8 mouse cellular contexts compared by ENCODE assay signal in the genomic region with DNA sequence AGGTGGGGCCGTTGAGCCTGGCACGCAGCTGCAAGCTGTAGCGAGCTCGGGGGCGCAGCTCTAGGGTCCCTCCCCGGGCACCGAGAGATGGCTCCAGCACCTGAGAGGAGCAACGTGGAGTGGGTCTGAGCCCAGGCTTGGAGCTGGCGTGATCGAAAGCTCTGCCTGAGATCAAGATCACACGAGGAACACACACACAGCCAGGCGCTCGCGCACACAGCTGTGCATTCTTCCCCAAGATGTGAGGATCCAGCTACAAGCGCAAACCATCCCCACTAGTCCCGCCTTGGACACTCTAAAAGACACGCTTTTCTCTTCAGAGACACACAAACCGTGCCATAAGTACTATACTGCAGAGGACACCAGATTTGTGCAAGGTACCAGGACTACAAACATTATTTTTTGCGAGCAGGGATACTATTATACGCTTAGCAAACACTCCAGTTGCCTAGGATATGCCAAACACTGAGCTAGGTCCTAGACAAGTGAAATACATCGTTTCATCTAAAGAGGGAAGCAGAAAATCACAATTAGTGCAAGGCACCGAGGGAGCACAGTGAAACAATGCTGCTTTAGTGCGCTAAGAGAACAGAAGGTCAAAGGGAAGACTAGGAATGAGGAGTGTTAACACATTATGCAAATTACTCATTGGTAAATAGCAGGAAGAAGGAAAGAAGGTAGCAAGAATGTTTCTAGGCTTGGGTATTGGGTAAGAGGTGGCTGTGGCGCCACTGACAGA. TPM values are rescaled to one million over a fixed set of nuclear protein-coding genes. Genes with fewer than 3 reads are reported as not detected.
DNase-seq lines count a peak whose midpoint lies in the region; ATAC-seq and TF ChIP-seq lines count a peak whose summit lies in the region.

No protein-coding gene starts in this region.

- H3K36me3 ChIP-seq in heart, embryonic 16.5 days (ENCODE audit: control insufficient read depth, insufficient read depth): no peaks in the 10 kb centered on the region
- no peaks in the 10 kb centered on the region for H3K36me3 ChIP-seq in intestine, embryonic 16.5 days (ENCODE audit: control insufficient read depth, insufficient read depth, low read length)
- H3K36me3 ChIP-seq in myocyte (ENCODE audit: control insufficient read depth, insufficient read depth): no peaks in the 10 kb centered on the region

- 33% methylated on average over 24 of the region's 24 CpGs for WGBS in heart, embryonic 16.5 days
- 25% methylated on average over 24 of the region's 24 CpGs for WGBS in intestine, embryonic 16.5 days

- no peaks in the 10 kb centered on the region for H3K9me3 ChIP-seq in heart, embryonic 16.5 days (replicated peaks; ENCODE audit: control insufficient read depth, low read length)
- H3K9me3 ChIP-seq in intestine, embryonic 16.5 days (ENCODE audit: control insufficient read depth, low read length): no peaks in the 10 kb centered on the region

- peaks cover 6% of the 10 kb centered on the region for H3K4me1 ChIP-seq in heart, embryonic 16.5 days (ENCODE audit: control insufficient read depth, insufficient read depth, low read length)
- H3K4me1 ChIP-seq in intestine, embryonic 16.5 days (ENCODE audit: control insufficient read depth, insufficient read depth, low read length): peaks cover 10% of the 10 kb centered on the region; the same call in 1 of the 2 replicates

- TF ChIP-seq POLR2A in myocyte (IDR thresholded peaks at IDR 0.05; ENCODE audit: insufficient read length, low read depth): no peak

- no peak overlapping the region for H3K27ac ChIP-seq in heart, embryonic 16.5 days (ENCODE audit: low read length)
- H3K27ac ChIP-seq in intestine, embryonic 16.5 days (ENCODE audit: low read length): no peak overlapping the region

- H3K4me3 ChIP-seq in heart, embryonic 16.5 days (ENCODE audit: low read length): peak overlapping the region; percentile 31
- peak overlapping the region; percentile 48 for H3K4me3 ChIP-seq in intestine, embryonic 16.5 days (ENCODE audit: low read length)
- no peak overlapping the region for H3K4me3 ChIP-seq in myocyte

- no peak for ATAC-seq in heart, embryonic 16.5 days (replicated peaks; ENCODE audit: extremely low read depth, insufficient read depth, low FRiP score)
- ATAC-seq in intestine, embryonic 16.5 days: peak; percentile 54

- DNase-seq in heart, adult 18-20 months: no peak
- DNase-seq in embryo, embryonic 11 days: peak; percentile 34
- DNase-seq in cerebellum, adult 9-11 months: no peak
- no peak for DNase-seq in adrenal gland, adult (ENCODE audit: inconsistent age in 2 of 2, low spot score in 1 of 2)
- DNase-seq in adrenal gland, postnatal 4 days (ENCODE audit: low spot score in 2 of 2): no peak

- H3ac ChIP-seq in myocyte (ENCODE audit: control insufficient read depth, insufficient read length): no peak overlapping the region

- H3K4me2 ChIP-seq in heart, embryonic 16.5 days (ENCODE audit: low read depth, low read length): peak overlapping the region; percentile 60
- peak overlapping the region; percentile 80 for H3K4me2 ChIP-seq in intestine, embryonic 16.5 days (ENCODE audit: low read depth, low read length)
- H3K4me2 ChIP-seq in myocyte (ENCODE audit: low read depth): peak overlapping the region; percentile 50

- peak overlapping the region; percentile 26 for H3K9ac ChIP-seq in heart, embryonic 16.5 days (ENCODE audit: low read length)
- peak overlapping the region; percentile 66 for H3K9ac ChIP-seq in intestine, embryonic 16.5 days (ENCODE audit: low read depth, low read length)

- no peaks in the 10 kb centered on the region for H3K79me2 ChIP-seq in myocyte (ENCODE audit: control insufficient read depth, insufficient read depth)

- no peaks in the 10 kb centered on the region for H3K27me3 ChIP-seq in heart, embryonic 16.5 days (ENCODE audit: control insufficient read depth, insufficient read depth, low read length)
- no peaks in the 10 kb centered on the region for H3K27me3 ChIP-seq in intestine, embryonic 16.5 days (replicated peaks; ENCODE audit: control insufficient read depth, insufficient read depth, low read length)
- peaks cover 29% of the 10 kb centered on the region for H3K27me3 ChIP-seq in myocyte (ENCODE audit: control insufficient read depth, insufficient read depth, insufficient read length)

TF ChIP-seq in myocyte, 11 proteins besides CTCF, POLR2A, EP300 and RAD21:
- TF ChIP-seq SRF (IDR thresholded peaks at IDR 0.05; ENCODE audit: control insufficient read depth, insufficient read length, low read depth) (no peak), MAX (IDR thresholded peaks at IDR 0.05; ENCODE audit: low read depth) (no peak), TCF12 (IDR thresholded peaks at IDR 0.05; ENCODE audit: insufficient read depth, poor library complexity, severe bottlenecking) (no peak), REST (IDR thresholded peaks at IDR 0.05; ENCODE audit: insufficient read depth, insufficient read length) (no peak), POLR2AphosphoS2 (IDR thresholded peaks at IDR 0.05; ENCODE audit: insufficient read length, low read depth) (no peak), MYOG (IDR thresholded peaks at IDR 0.05; ENCODE audit: control insufficient read depth in 1 of 3, insufficient read depth in 1 of 3, insufficient read length in 2 of 3, low read depth in 2 of 3) (no peak), CEBPB (IDR thresholded peaks at IDR 0.05; ENCODE audit: insufficient read depth, poor library complexity, severe bottlenecking) (no peak), MYOD1 (IDR thresholded peaks at IDR 0.05; ENCODE audit: control insufficient read depth in 1 of 3, insufficient read length in 2 of 3, low read depth in 2 of 3) (no peak)

RNA-seq across cellular contexts. Expression of gene Cdc20, which starts 9.4 kb away (rescaled TPM):
- 189 and 195 TPM in 2 replicates for polyA plus RNA-seq in heart, embryonic 16.5 days (2015; fragmentation: Nextera tagmentation; extraction: Ambion mirVana)
- total RNA-seq in heart, adult 18-20 months (2021): 1 to 10 TPM in 1 of 2 experiments, under 1 TPM in 1; 0.57 to 1.2 TPM
- polyA plus RNA-seq in intestine, embryonic 16.5 days (2015; fragmentation: Nextera tagmentation; extraction: Ambion mirVana): 201 and 226 TPM in 2 replicates
- polyA plus RNA-seq in myocyte (2012; fragmentation: generic; extraction: Trizol): 79.8 TPM
- total RNA-seq in adrenal gland, postnatal 4 days (2021): 10 to 100 TPM; 41.3 to 42.0 TPM

RNA-seq across cellular contexts. Expression of gene Mpl, which starts 10.7 kb away (rescaled TPM):
- polyA plus RNA-seq in heart, embryonic 16.5 days (2015; fragmentation: Nextera tagmentation; extraction: Ambion mirVana): 0.88 and 1.2 TPM in 2 replicates
- under 1 TPM; 0.15 to 0.22 TPM for total RNA-seq in heart, adult 18-20 months (2021)
- 0.11 and 0.32 TPM in 2 replicates for polyA plus RNA-seq in intestine, embryonic 16.5 days (2015; fragmentation: Nextera tagmentation; extraction: Ambion mirVana)
- not detected for polyA plus RNA-seq in myocyte (2012; fragmentation: generic; extraction: Trizol)
- total RNA-seq in adrenal gland, postnatal 4 days (2021): under 1 TPM; 0.17 to 0.54 TPM

RNA-seq across cellular contexts. Expression of gene Elovl1, which starts 18.7 kb away (rescaled TPM):
- 66.5 and 69.4 TPM in 2 replicates for polyA plus RNA-seq in heart, embryonic 16.5 days (2015; fragmentation: Nextera tagmentation; extraction: Ambion mirVana)
- total RNA-seq in heart, adult 18-20 months (2021): 10 to 100 TPM; 15.7 to 17.2 TPM
- 253 and 273 TPM in 2 replicates for polyA plus RNA-seq in intestine, embryonic 16.5 days (2015; fragmentation: Nextera tagmentation; extraction: Ambion mirVana)
- 136 TPM for polyA plus RNA-seq in myocyte (2012; fragmentation: generic; extraction: Trizol)
- total RNA-seq in adrenal gland, postnatal 4 days (2021): 10 to 100 TPM; 75.5 to 84.0 TPM

RNA-seq across cellular contexts. Expression of gene Med8, which starts 37.4 kb away (rescaled TPM):
- 67.8 and 70.6 TPM in 2 replicates for polyA plus RNA-seq in heart, embryonic 16.5 days (2015; fragmentation: Nextera tagmentation; extraction: Ambion mirVana)
- 10 to 100 TPM; 32.8 to 37.2 TPM for total RNA-seq in heart, adult 18-20 months (2021)
- 96.6 and 107 TPM in 2 replicates for polyA plus RNA-seq in intestine, embryonic 16.5 days (2015; fragmentation: Nextera tagmentation; extraction: Ambion mirVana)
- 78.6 TPM for polyA plus RNA-seq in myocyte (2012; fragmentation: generic; extraction: Trizol)
- total RNA-seq in adrenal gland, postnatal 4 days (2021): 10 to 100 TPM; 76.5 to 78.8 TPM

RNA-seq across cellular contexts. Expression of gene Szt2, which starts 37.5 kb away (rescaled TPM):
- 5.3 and 5.5 TPM in 2 replicates for polyA plus RNA-seq in heart, embryonic 16.5 days (2015; fragmentation: Nextera tagmentation; extraction: Ambion mirVana)
- 10 to 100 TPM in 1 of 2 experiments, 1 to 10 TPM in 1; 7.8 to 10.5 TPM for total RNA-seq in heart, adult 18-20 months (2021)
- polyA plus RNA-seq in intestine, embryonic 16.5 days (2015; fragmentation: Nextera tagmentation; extraction: Ambion mirVana): 4.5 and 4.7 TPM in 2 replicates
- polyA plus RNA-seq in myocyte (2012; fragmentation: generic; extraction: Trizol): 8.1 TPM
- 10 to 100 TPM; 38.6 to 39.3 TPM for total RNA-seq in adrenal gland, postnatal 4 days (2021)
